21 mouse cellular contexts compared by ENCODE assay signal in genomic region chr1:93214612-93215011, GRCm38 (mm10). TPM values are rescaled to one million over a fixed set of nuclear protein-coding genes. Genes with fewer than 3 reads are reported as not detected.
A peak's percentile ranks its signal among the peaks of the same experiment; 100 is the strongest.
DNase-seq lines count a peak whose midpoint lies in the region; ATAC-seq and TF ChIP-seq lines count a peak whose summit lies in the region.
"Had no signal": no experiment of that assay in that cellular context is flagged by ENCODE, and none has a peak within 500 bp of the region (broad histone marks: within the 10 kb centered on the region; RNA-seq: fewer than 3 reads in every experiment).

No protein-coding gene starts in this region.

- TF ChIP-seq CTCF in lung, adult 2 months (IDR thresholded peaks at IDR 0.05; ENCODE audit: insufficient read depth, low read length), result no peak

- no peak for TF ChIP-seq POLR2A in lung, adult 2 months (IDR thresholded peaks at IDR 0.05; ENCODE audit: borderline replicate concordance, extremely low read depth, low read depth, low read length)

- no peak overlapping the region for H3K4me2 ChIP-seq in embryonic facial prominence, embryonic 12.5 days (replicated peaks)
- no peak overlapping the region for H3K4me2 ChIP-seq in limb, embryonic 15.5 days
- H3K4me2 ChIP-seq: heart, embryonic 15.5 days; midbrain, embryonic 15.5 days; neural tube, embryonic 12.5 days had no signal

- peak overlapping the region; percentile 10 for H3K27ac ChIP-seq in heart, embryonic 10.5 days
- H3K27ac ChIP-seq in embryonic facial prominence, embryonic 12.5 days, result peak overlapping the region; percentile 9; the same call in 1 of the 2 replicates
- peak overlapping the region; percentile 24; the same call in 1 of the 2 replicates for H3K27ac ChIP-seq in limb, embryonic 15.5 days
- H3K27ac ChIP-seq: heart, embryonic 15.5 days; liver, embryonic 14.5 days; midbrain, embryonic 15.5 days; neural tube, embryonic 12.5 days had no signal

- peaks cover 38% of the 10 kb centered on the region for H3K4me1 ChIP-seq in heart, embryonic 10.5 days
- H3K4me1 ChIP-seq in embryonic facial prominence, embryonic 12.5 days, result peaks cover 50% of the 10 kb centered on the region
- H3K4me1 ChIP-seq in limb, embryonic 15.5 days, result peaks cover 64% of the 10 kb centered on the region
- H3K4me1 ChIP-seq in lung, adult 2 months (ENCODE audit: control insufficient read depth, insufficient read depth, low read length), result peaks cover 14% of the 10 kb centered on the region

- H3K9me3 ChIP-seq in heart, embryonic 10.5 days, result no peaks in the 10 kb centered on the region
- no peaks in the 10 kb centered on the region for H3K9me3 ChIP-seq in embryonic facial prominence, embryonic 12.5 days
- H3K9me3 ChIP-seq in limb, embryonic 15.5 days, result no peaks in the 10 kb centered on the region
- H3K9me3 ChIP-seq: heart, embryonic 15.5 days; midbrain, embryonic 15.5 days; neural tube, embryonic 12.5 days had no signal

- no peaks in the 10 kb centered on the region for H3K36me3 ChIP-seq in heart, embryonic 10.5 days
- H3K36me3 ChIP-seq in embryonic facial prominence, embryonic 12.5 days, result no peaks in the 10 kb centered on the region
- no peaks in the 10 kb centered on the region for H3K36me3 ChIP-seq in limb, embryonic 15.5 days
- H3K36me3 ChIP-seq: heart, embryonic 15.5 days; midbrain, embryonic 15.5 days; neural tube, embryonic 12.5 days had no signal

- 51% methylated on average over 5 of the region's 5 CpGs for WGBS in heart, embryonic 10.5 days
- WGBS in embryonic facial prominence, embryonic 12.5 days, result 34% methylated on average over 5 of the region's 5 CpGs
- WGBS in limb, embryonic 15.5 days, result 40% methylated on average over 5 of the region's 5 CpGs
- 68% methylated on average over 5 of the region's 5 CpGs for WGBS in lung, adult 2 months

- no peak for ATAC-seq in embryonic facial prominence, embryonic 12.5 days (ENCODE audit: insufficient number of reproducible peaks, insufficient read depth, low FRiP score, low TSS enrichment)
- ATAC-seq in limb, embryonic 15.5 days (ENCODE audit: insufficient number of reproducible peaks, low FRiP score, low TSS enrichment, low read depth), result no peak; the same call in 1 of the 2 replicates
- ATAC-seq: forebrain, embryonic 14.5 days; intestine, embryonic 16.5 days; midbrain, embryonic 15.5 days had no signal

- H3K4me3 ChIP-seq in heart, embryonic 10.5 days, result no peak overlapping the region
- H3K4me3 ChIP-seq in embryonic facial prominence, embryonic 12.5 days, result no peak overlapping the region
- no peak overlapping the region for H3K4me3 ChIP-seq in limb, embryonic 15.5 days
- no peak overlapping the region for H3K4me3 ChIP-seq in lung, adult 2 months (replicated peaks; ENCODE audit: extremely low read depth, low read depth, low read length)
- H3K4me3 ChIP-seq: heart, embryonic 15.5 days; midbrain, embryonic 15.5 days; neural tube, embryonic 12.5 days had no signal

- no peak for DNase-seq in heart, embryonic 10.5 days (ENCODE audit: low spot score)
- no peak for DNase-seq in heart, adult 8-10 months (ENCODE audit: low spot score)
- DNase-seq in Muller cell, postnatal 12 days (ENCODE audit: inconsistent ontology term), result peak; percentile 35
- no peak for DNase-seq in lung, postnatal 4 days
- no peak for DNase-seq in lung, adult 2 months
- DNase-seq in layer of hippocampus, adult 11-12 months (ENCODE audit: low spot score), result no peak
- DNase-seq: adrenal gland, adult 8-10 months; cerebellum, adult 9-11 months; kidney, postnatal 14 days; thymus, adult 2 months had no signal

- no peak overlapping the region for H3K9ac ChIP-seq in embryonic facial prominence, embryonic 12.5 days
- no peak overlapping the region for H3K9ac ChIP-seq in limb, embryonic 15.5 days
- H3K9ac ChIP-seq: heart, embryonic 15.5 days; liver, embryonic 14.5 days; midbrain, embryonic 15.5 days; neural tube, embryonic 12.5 days had no signal

- H3K27me3 ChIP-seq in heart, embryonic 10.5 days (ENCODE audit: insufficient read depth, poor library complexity, severe bottlenecking), result peaks cover 41% of the 10 kb centered on the region
- H3K27me3 ChIP-seq in embryonic facial prominence, embryonic 12.5 days, result no peaks in the 10 kb centered on the region; the same call in 1 of the 2 replicates
- H3K27me3 ChIP-seq in limb, embryonic 15.5 days, result no peaks in the 10 kb centered on the region
- H3K27me3 ChIP-seq: heart, embryonic 15.5 days; midbrain, embryonic 15.5 days; neural tube, embryonic 12.5 days had no signal

RNA-seq across cellular contexts. Expression of gene Sned1, which starts 21.0 kb away (rescaled TPM):
- polyA plus RNA-seq in heart, embryonic 10.5 days (2016; fragmentation: Nextera tagmentation; extraction: Ambion mirVana), result 3.0 and 5.5 TPM in 2 replicates
- 10 to 100 TPM in 1 of 4 experiments, 1 to 10 TPM in 3; 5.7 to 12.3 (median 7.2) TPM for total RNA-seq in heart, adult 8-10 months (2022)
- 24.6 and 30.6 TPM in 2 replicates for polyA plus RNA-seq in embryonic facial prominence, embryonic 12.5 days (2016; fragmentation: Nextera tagmentation; extraction: Ambion mirVana)
- polyA plus RNA-seq in limb, embryonic 15.5 days (2015; fragmentation: Nextera tagmentation; extraction: Ambion mirVana), result 15.2 and 16.0 TPM in 2 replicates
- polyA plus RNA-seq in lung, adult 2 months (2012; rRNA removed), result 26.6 and 28.1 TPM in 2 replicates

RNA-seq across cellular contexts. Expression of gene Crocc2, which starts 46.1 kb away (rescaled TPM):
- 0.14 and 0.30 TPM in 2 replicates for polyA plus RNA-seq in heart, embryonic 10.5 days (2016; fragmentation: Nextera tagmentation; extraction: Ambion mirVana)
- total RNA-seq in heart, adult 8-10 months (2022), result under 1 TPM in 3 of 4 experiments, not detected in 1; 0.06 to 0.09 (median 0.06) TPM
- polyA plus RNA-seq in embryonic facial prominence, embryonic 12.5 days (2016; fragmentation: Nextera tagmentation; extraction: Ambion mirVana), result 0.18 TPM in 2 replicates
- 0.23 and 0.24 TPM in 2 replicates for polyA plus RNA-seq in limb, embryonic 15.5 days (2015; fragmentation: Nextera tagmentation; extraction: Ambion mirVana)
- polyA plus RNA-seq in lung, adult 2 months (2012; rRNA removed), result 2.2 and 2.8 TPM in 2 replicates
- total RNA-seq: granulocyte monocyte progenitor cell, adult 5-6 weeks had no signal

RNA-seq across cellular contexts. Expression of gene 2310007B03Rik, which starts 53.9 kb away (rescaled TPM):
- polyA plus RNA-seq in heart, embryonic 10.5 days (2016; fragmentation: Nextera tagmentation; extraction: Ambion mirVana), result 0.06 and 0.30 TPM in 2 replicates
- total RNA-seq in heart, adult 8-10 months (2022), result not detected
- polyA plus RNA-seq in embryonic facial prominence, embryonic 12.5 days (2016; fragmentation: Nextera tagmentation; extraction: Ambion mirVana), result 0.09 and 0.19 TPM in 2 replicates
- polyA plus RNA-seq in limb, embryonic 15.5 days (2015; fragmentation: Nextera tagmentation; extraction: Ambion mirVana), result 27.6 and 28.8 TPM in 2 replicates
- 72.6 and 75.8 TPM in 2 replicates for polyA plus RNA-seq in lung, adult 2 months (2012; rRNA removed)
- total RNA-seq: adrenal gland, adult 8-10 months; granulocyte monocyte progenitor cell, adult 5-6 weeks; layer of hippocampus, postnatal 10 days; left cerebral cortex, postnatal 10 days had no signal

Comparison
In these comparisons a context has a peak if more than half of its experiments do, and no peak if none do; other contexts are left out.
1. RNA of gene 2310007B03Rik, which starts 53.9 kb away (polyA plus RNA-seq): 72.6 to 75.8 TPM in lung, adult 2 months and 27.6 to 28.8 TPM in limb, embryonic 15.5 days; 0.06 to 0.30 TPM in heart, embryonic 10.5 days and 0.09 to 0.19 TPM in embryonic facial prominence, embryonic 12.5 days; every median in the first group is over 10 times any median in the second.
2. Peak in every context shown above with its lines, with median percentiles within 50 percentile points of each other: H3K27ac ChIP-seq.